ENCODE assay signal across 25 mouse cellular contexts in the genomic region with DNA sequence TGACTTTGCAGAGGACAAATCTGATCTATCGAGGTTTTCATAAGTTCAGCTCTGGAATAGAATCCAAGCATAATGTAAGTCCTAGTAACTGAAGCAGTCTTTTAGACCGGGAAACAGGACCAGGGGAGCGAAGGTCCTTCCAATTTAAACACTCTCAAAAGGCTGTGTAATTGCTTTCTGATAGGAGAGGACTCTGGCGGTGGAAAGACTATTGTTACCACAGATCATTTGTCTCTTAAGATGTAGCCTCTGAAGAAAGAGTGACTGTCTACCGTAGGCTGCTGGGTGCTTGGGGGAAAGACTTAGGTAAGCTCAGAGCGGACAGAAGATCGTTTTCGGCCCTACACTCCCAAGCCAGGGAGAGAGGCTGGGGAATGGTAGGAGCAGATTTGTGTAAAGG.
"Had no signal": no experiment of that assay in that cellular context is flagged by ENCODE, and none has a peak within 500 bp of the region (broad histone marks: within the 10 kb centered on the region; RNA-seq: fewer than 3 reads in every experiment).

No protein-coding gene starts in this region.

- H3K9me3 ChIP-seq: heart, embryonic 13.5 days; heart, embryonic 15.5 days; hindbrain, embryonic 13.5 days; hindbrain, embryonic 15.5 days; intestine, embryonic 15.5 days; limb, embryonic 10.5 days; limb, embryonic 12.5 days had no signal

- ATAC-seq: hindbrain, postnatal 0 days; inflammation-experienced regulatory T-cells, adult 6 months; intestine, embryonic 15.5 days; intestine, postnatal 0 days had no signal

- H3K36me3 ChIP-seq: heart, embryonic 13.5 days; heart, embryonic 15.5 days; hindbrain, embryonic 13.5 days; hindbrain, embryonic 15.5 days; intestine, embryonic 15.5 days; limb, embryonic 10.5 days; limb, embryonic 12.5 days had no signal

- H3K4me1 ChIP-seq: hindbrain, embryonic 15.5 days; limb, embryonic 10.5 days; limb, embryonic 12.5 days had no signal

- H3K27ac ChIP-seq: heart, adult 2 months; heart, embryonic 13.5 days; heart, embryonic 15.5 days; hindbrain, embryonic 13.5 days; hindbrain, embryonic 15.5 days; hindbrain, postnatal 0 days; intestine, embryonic 15.5 days; layer of hippocampus, adult 2 months; left cerebral cortex, adult 2 months; limb, embryonic 10.5 days; limb, embryonic 12.5 days had no signal

- H3K4me2 ChIP-seq: heart, embryonic 11.5 days; heart, embryonic 13.5 days; heart, embryonic 15.5 days; hindbrain, embryonic 13.5 days; hindbrain, embryonic 15.5 days; intestine, embryonic 15.5 days; limb, embryonic 12.5 days; liver, embryonic 11.5 days had no signal

- H3K27me3 ChIP-seq: heart, embryonic 13.5 days; heart, embryonic 15.5 days; hindbrain, embryonic 13.5 days; hindbrain, embryonic 15.5 days; intestine, embryonic 15.5 days; limb, embryonic 12.5 days had no signal

- H3K9ac ChIP-seq: heart, embryonic 13.5 days; heart, embryonic 15.5 days; hindbrain, embryonic 13.5 days; hindbrain, embryonic 15.5 days; intestine, embryonic 15.5 days; limb, embryonic 12.5 days had no signal

- DNase-seq: gastrocnemius, postnatal 14 days; gastrocnemius, postnatal 36 days; heart, adult 2 months; heart, postnatal 14 days; heart, postnatal 36 days; kidney, adult 18-20 months; kidney, adult 8-10 months; kidney, postnatal 10 days; kidney, postnatal 25 days; kidney, postnatal 4 days; liver had no signal

- H3K4me3 ChIP-seq: heart, adult 2 months; heart, embryonic 13.5 days; heart, embryonic 15.5 days; hindbrain, embryonic 13.5 days; hindbrain, embryonic 15.5 days; intestine, embryonic 15.5 days; layer of hippocampus, adult 2 months; left cerebral cortex, adult 2 months; limb, embryonic 10.5 days; limb, embryonic 12.5 days had no signal
